Mouse (Mus musculus) MN1 (cell line): ENCODE measurements around the gene Pogz.
"Not testable (repeated sequence)": the region's sequence is repeated elsewhere in the genome, so short reads cannot be mapped to it uniquely, and the experiment has no call there.

ENCODE experiments used
- DNase-seq: peaks from one replicate; pipeline ENCODE4 v3.0.0-alpha.2; 2016; ENCODE audit warnings: low spot score

The Pogz gene

GRCm38 (mm10) chr3:94832701-94833100 is 4.7 kb upstream of the Pogz start:
- DNase-seq, result no peak

- no peak for DNase-seq
These were observed 4.0 kb upstream of the Pogz start for GRCm38 (mm10) chr3:94833358-94833757.

GRCm38 (mm10) chr3:94835396-94835795 is 2.0 kb upstream of the Pogz start:
- no peak for DNase-seq

- peak; percentile 92 for DNase-seq
These were observed 661 bp downstream of the Pogz start for GRCm38 (mm10) chr3:94837959-94838496.

- no peak for DNase-seq
These were observed 1.3 kb downstream of the Pogz start for GRCm38 (mm10) chr3:94838631-94839030.

- DNase-seq, result no peak
These were observed 1.7 kb downstream of the Pogz start for GRCm38 (mm10) chr3:94839101-94839500.

- no peak for DNase-seq
These were observed 10.0 kb downstream of the Pogz start for GRCm38 (mm10) chr3:94847382-94847781.

- DNase-seq, result peak; percentile 73
These were observed 12.0 kb downstream of the Pogz start for GRCm38 (mm10) chr3:94849338-94849737.

- DNase-seq, result no peak
These were observed 14.4 kb downstream of the Pogz start for GRCm38 (mm10) chr3:94851731-94852130.

GRCm38 (mm10) chr3:94852215-94852614 is 14.8 kb downstream of the Pogz start:
- no peak for DNase-seq

- no peak for DNase-seq
These were observed 22.1 kb downstream of the Pogz start for GRCm38 (mm10) chr3:94859471-94859870.

GRCm38 (mm10) chr3:94869011-94869410 is 31.6 kb downstream of the Pogz start:
- no peak for DNase-seq

- DNase-seq, result no peak
These were observed 41.3 kb downstream of the Pogz start for GRCm38 (mm10) chr3:94878618-94879017.

- no peak for DNase-seq
These were observed 44.5 kb downstream of the Pogz start for GRCm38 (mm10) chr3:94881840-94882239.

GRCm38 (mm10) chr3:94882579-94882978 is 45.2 kb downstream of the Pogz start:
- no peak for DNase-seq

GRCm38 (mm10) chr3:94886316-94887224 is 49.2 kb downstream of the Pogz start, which contains the start of gene Psmb4:
TSS of gene Psmb4 (minus strand) at chr3:94886961.
- peak; percentile 91 for DNase-seq

GRCm38 (mm10) chr3:94888595-94888994 is 51.2 kb downstream of the Pogz start:
- DNase-seq, result peak; percentile 77

GRCm38 (mm10) chr3:94894076-94894475 is 56.7 kb downstream of the Pogz start:
- DNase-seq, result no peak

- peak; percentile 80 for DNase-seq
These were observed 65.4 kb downstream of the Pogz start for GRCm38 (mm10) chr3:94902747-94903146.

GRCm38 (mm10) chr3:94904759-94905158 is 67.4 kb downstream of the Pogz start:
- not testable (repeated sequence) for DNase-seq

- no peak for DNase-seq
These were observed 69.1 kb downstream of the Pogz start for GRCm38 (mm10) chr3:94906482-94906881.

GRCm38 (mm10) chr3:94911050-94911693 is 73.8 kb downstream of the Pogz start:
- no peak for DNase-seq

- no peak for DNase-seq
These were observed 76.4 kb downstream of the Pogz start for GRCm38 (mm10) chr3:94913801-94914200.
